Mouse (Mus musculus): ENCODE data around the gene Thop1. TPM values are rescaled to one million over a fixed set of nuclear protein-coding genes. Genes with fewer than 3 reads are reported as not detected.

Gene Thop1
- polyA plus RNA-seq, 1 experiment, result 30.7 TPM

- no peak for TF ChIP-seq POLR2A (IDR thresholded peaks at IDR 0.05; ENCODE audit: control insufficient read depth, extremely low read depth, insufficient read depth, low read length, poor library complexity)
- TF ChIP-seq CTCF (IDR thresholded peaks at IDR 0.05; ENCODE audit: borderline replicate concordance, control insufficient read depth, extremely low read depth, insufficient read depth, low read length, poor library complexity), result no peak
- Histone ChIP-seq H3K36me3 (ENCODE audit: control insufficient read depth, insufficient read depth, low read length) (peaks cover 27% of the 10 kb centered on the region), H3K27ac (ENCODE audit: control insufficient read depth, insufficient read depth, low read length) (no peak overlapping the region), H3K4me1 (replicated peaks; ENCODE audit: control insufficient read depth, insufficient read depth, low read length) (no peaks in the 10 kb centered on the region), H3K4me3 (ENCODE audit: control insufficient read depth, insufficient read depth, low read length) (no peak overlapping the region), H3K27me3 (ENCODE audit: control insufficient read depth, insufficient read depth, low read length) (no peaks in the 10 kb centered on the region)
- DNase-seq, result no peak
- WGBS, result 94% methylated on average over 7 of the region's 7 CpGs
Observed at GRCm38 (mm10) chr10:81120650-81121049, 50.8 kb downstream of the Thop1 start.

- no peak for DNase-seq
- 84% methylated on average over 2 of the region's 2 CpGs for WGBS
- Histone ChIP-seq H3K27ac (ENCODE audit: control insufficient read depth, insufficient read depth, low read length) (no peak overlapping the region), H3K36me3 (ENCODE audit: control insufficient read depth, insufficient read depth, low read length) (peaks cover 26% of the 10 kb centered on the region), H3K4me3 (ENCODE audit: control insufficient read depth, insufficient read depth, low read length) (no peak overlapping the region), H3K27me3 (ENCODE audit: control insufficient read depth, insufficient read depth, low read length) (no peaks in the 10 kb centered on the region), H3K4me1 (replicated peaks; ENCODE audit: control insufficient read depth, insufficient read depth, low read length) (peaks cover 10% of the 10 kb centered on the region)
- no peak for TF ChIP-seq CTCF (IDR thresholded peaks at IDR 0.05; ENCODE audit: borderline replicate concordance, control insufficient read depth, extremely low read depth, insufficient read depth, low read length, poor library complexity)
- no peak for TF ChIP-seq POLR2A (IDR thresholded peaks at IDR 0.05; ENCODE audit: control insufficient read depth, extremely low read depth, insufficient read depth, low read length, poor library complexity)
Observed at GRCm38 (mm10) chr10:81122889-81123288, 53.1 kb downstream of the Thop1 start.

- H3K4me1 ChIP-seq (replicated peaks; ENCODE audit: control insufficient read depth, insufficient read depth, low read length), result peaks cover 16% of the 10 kb centered on the region
- H3K27me3 ChIP-seq (ENCODE audit: control insufficient read depth, insufficient read depth, low read length), result no peaks in the 10 kb centered on the region
- H3K36me3 ChIP-seq (ENCODE audit: control insufficient read depth, insufficient read depth, low read length), result peaks cover 26% of the 10 kb centered on the region
- no peak for DNase-seq
- TF ChIP-seq POLR2A (IDR thresholded peaks at IDR 0.05; ENCODE audit: control insufficient read depth, extremely low read depth, insufficient read depth, low read length, poor library complexity) (no peak), CTCF (IDR thresholded peaks at IDR 0.05; ENCODE audit: borderline replicate concordance, control insufficient read depth, extremely low read depth, insufficient read depth, low read length, poor library complexity) (no peak)
- H3K27ac ChIP-seq (ENCODE audit: control insufficient read depth, insufficient read depth, low read length), result no peak overlapping the region
- H3K4me3 ChIP-seq (ENCODE audit: control insufficient read depth, insufficient read depth, low read length), result no peak overlapping the region
- 92% methylated on average over 11 of the region's 11 CpGs for WGBS
Observed at GRCm38 (mm10) chr10:81123500-81123899, 53.7 kb downstream of the Thop1 start.

Other genes starting within 250 kb of the Thop1 start
- 1,706 and 1,988 TPM in 2 replicates for gene Oaz1, start 243.4 kb upstream of the Thop1 start, polyA plus RNA-seq (2012; rRNA removed)
- 0.10 and 1.0 TPM in 2 replicates for gene Lingo3, start 226.0 kb upstream of the Thop1 start, polyA plus RNA-seq (2012; rRNA removed)
- gene Lsm7, start 214.8 kb upstream of the Thop1 start, polyA plus RNA-seq (2012; rRNA removed), result 187 and 242 TPM in 2 replicates
- 153 and 167 TPM in 2 replicates for gene Sppl2b, start 214.8 kb upstream of the Thop1 start, polyA plus RNA-seq (2012; rRNA removed)
- 0.23 and 0.28 TPM in 2 replicates for gene Tmprss9, start 198.2 kb upstream of the Thop1 start, polyA plus RNA-seq (2012; rRNA removed)
- 227 and 310 TPM in 2 replicates for gene Timm13, start 169.1 kb upstream of the Thop1 start, polyA plus RNA-seq (2012; rRNA removed)
- 44.2 and 52.7 TPM in 2 replicates for gene Lmnb2, start 151.8 kb upstream of the Thop1 start, polyA plus RNA-seq (2012; rRNA removed)
- 36.2 and 53.2 TPM in 2 replicates for gene Gadd45b, start 140.0 kb upstream of the Thop1 start, polyA plus RNA-seq (2012; rRNA removed)
- 0.63 and 0.80 TPM in 2 replicates for gene Gng7, start 55.1 kb upstream of the Thop1 start, polyA plus RNA-seq (2012; rRNA removed)
- 0.05 and 0.13 TPM in 2 replicates for gene Diras1, start 44.4 kb upstream of the Thop1 start, polyA plus RNA-seq (2012; rRNA removed)
- gene Slc39a3, start 32.6 kb upstream of the Thop1 start, polyA plus RNA-seq (2012; rRNA removed), result 52.7 and 57.6 TPM in 2 replicates
- 265 and 279 TPM in 2 replicates for gene Sgta, start 9.9 kb upstream of the Thop1 start, polyA plus RNA-seq (2012; rRNA removed)
- 0.39 and 1.0 TPM in 2 replicates for gene Creb3l3, start 28.8 kb downstream of the Thop1 start, polyA plus RNA-seq (2012; rRNA removed)
- 214 and 285 TPM in 2 replicates for gene Map2k2, start 35.9 kb downstream of the Thop1 start, polyA plus RNA-seq (2012; rRNA removed)
- 66.0 and 87.5 TPM in 2 replicates for gene Zbtb7a, start 65.2 kb downstream of the Thop1 start, polyA plus RNA-seq (2012; rRNA removed)
- 67.6 and 72.9 TPM in 2 replicates for gene Pias4, start 97.9 kb downstream of the Thop1 start, polyA plus RNA-seq (2012; rRNA removed)
- gene Eef2, start 106.6 kb downstream of the Thop1 start, polyA plus RNA-seq (2012; rRNA removed), result 2,100 and 2,369 TPM in 2 replicates
- gene Dapk3, start 113.0 kb downstream of the Thop1 start, polyA plus RNA-seq (2012; rRNA removed), result 95.9 and 103 TPM in 2 replicates
- not detected in 2 replicates for gene 4930442H23Rik, start 113.8 kb downstream of the Thop1 start, polyA plus RNA-seq (2012; rRNA removed)
- 0.12 TPM in 1 of 2 replicates, not detected in the other for gene Nmrk2, start 132.0 kb downstream of the Thop1 start, polyA plus RNA-seq (2012; rRNA removed)
- 2.4 and 2.5 TPM in 2 replicates for gene Atcay, start 160.8 kb downstream of the Thop1 start, polyA plus RNA-seq (2012; rRNA removed)
- 9.1 and 9.6 TPM in 2 replicates for gene Zfr2, start 163.1 kb downstream of the Thop1 start, polyA plus RNA-seq (2012; rRNA removed)
- 19.5 and 21.0 TPM in 2 replicates for gene Matk, start 182.9 kb downstream of the Thop1 start, polyA plus RNA-seq (2012; rRNA removed)
- gene Mrpl54, start 196.9 kb downstream of the Thop1 start, polyA plus RNA-seq (2012; rRNA removed), result 102 and 118 TPM in 2 replicates
- gene Apba3, start 196.9 kb downstream of the Thop1 start, polyA plus RNA-seq (2012; rRNA removed), result 125 and 136 TPM in 2 replicates
- gene Tjp3, start 221.5 kb downstream of the Thop1 start, polyA plus RNA-seq (2012; rRNA removed), result 27.5 and 34.5 TPM in 2 replicates
- 212 and 239 TPM in 2 replicates for gene Pip5k1c, start 222.9 kb downstream of the Thop1 start, polyA plus RNA-seq (2012; rRNA removed)

All from thymus, adult 2 months (tissue).